Mouse (Mus musculus): ENCODE data around the gene Iffo2. TPM values are rescaled to one million over a fixed set of nuclear protein-coding genes. Genes with fewer than 3 reads are reported as not detected.

The Iffo2 gene
- total RNA-seq, 2 experiments from 2014 or later: 15.9 to 17.2 TPM

- intact Hi-C loops (cut with DNase I): no loop called here
- DNase-seq (ENCODE audit: low spot score in 2 of 2): no peak
Observed at GRCm38 (mm10) chr4:139627361-139627760, 97.0 kb downstream of the Iffo2 start.

- intact Hi-C loops (cut with DNase I): no loop called here
- no peak for DNase-seq (ENCODE audit: low spot score in 2 of 2)
Observed at GRCm38 (mm10) chr4:139630171-139630570, 99.8 kb downstream of the Iffo2 start.

GRCm38 (mm10) chr4:139631141-139631540, 100.8 kb downstream of the Iffo2 start:
- intact Hi-C loops (cut with DNase I): no loop called here
- no peak for DNase-seq (ENCODE audit: low spot score in 2 of 2)

GRCm38 (mm10) chr4:139631569-139632253, 101.4 kb downstream of the Iffo2 start:
- DNase-seq (ENCODE audit: low spot score in 2 of 2): no peak

GRCm38 (mm10) chr4:139632254-139632580, 101.9 kb downstream of the Iffo2 start:
- intact Hi-C loops (cut with DNase I): no loop called here
- DNase-seq (ENCODE audit: low spot score in 2 of 2): no peak

More at GRCm38 (mm10) chr4:139631569-139632253, 101.4 kb downstream of the Iffo2 start:
- intact Hi-C loops (cut with DNase I): no loop called here

GRCm38 (mm10) chr4:139636373-139636772, 106.0 kb downstream of the Iffo2 start:
- intact Hi-C loops (cut with DNase I): loop anchor here (2.0 kb wide), 1 partner anchor 166 kb away; no protein-coding TSS in a partner anchor
- peak; percentile 68 to 69 for DNase-seq (ENCODE audit: low spot score in 2 of 2)

GRCm38 (mm10) chr4:139637847-139638246, 107.5 kb downstream of the Iffo2 start:
- no peak for DNase-seq (ENCODE audit: low spot score in 2 of 2)
- intact Hi-C loops (cut with DNase I): loop anchor here (2.0 kb wide), 1 partner anchor 167 kb away; no protein-coding TSS in a partner anchor

- intact Hi-C loops (cut with DNase I): no loop called here
- DNase-seq (ENCODE audit: low spot score in 2 of 2): no peak
Observed at GRCm38 (mm10) chr4:139638356-139638755, 108.0 kb downstream of the Iffo2 start.

- intact Hi-C loops (cut with DNase I): no loop called here
Observed at GRCm38 (mm10) chr4:139639801-139640200, 109.5 kb downstream of the Iffo2 start.

GRCm38 (mm10) chr4:139640333-139640732, 110.0 kb downstream of the Iffo2 start:
- intact Hi-C loops (cut with DNase I): no loop called here
- DNase-seq (ENCODE audit: low spot score in 2 of 2): no peak

More at GRCm38 (mm10) chr4:139639801-139640200, 109.5 kb downstream of the Iffo2 start:
- no peak for DNase-seq (ENCODE audit: low spot score in 2 of 2)

GRCm38 (mm10) chr4:139640775-139641174, 110.4 kb downstream of the Iffo2 start:
- intact Hi-C loops (cut with DNase I): no loop called here
- peak in 1 of 2 experiments; percentile 28 for DNase-seq (ENCODE audit: low spot score in 2 of 2)

- no peak for DNase-seq (ENCODE audit: low spot score in 2 of 2)
- intact Hi-C loops (cut with DNase I): no loop called here
Observed at GRCm38 (mm10) chr4:139641829-139642425, 111.6 kb downstream of the Iffo2 start.

- DNase-seq (ENCODE audit: low spot score in 2 of 2): peak; percentile 74 to 78
- intact Hi-C loops (cut with DNase I): loop anchor here (1.0 to 2.0 kb wide), 2 partner anchors 26 to 215 kb away; no protein-coding TSS in a partner anchor
Observed at GRCm38 (mm10) chr4:139643972-139644371, 113.6 kb downstream of the Iffo2 start.

GRCm38 (mm10) chr4:139646916-139647315, 116.6 kb downstream of the Iffo2 start:
- intact Hi-C loops (cut with DNase I): no loop called here
- no peak for DNase-seq (ENCODE audit: low spot score in 2 of 2)

GRCm38 (mm10) chr4:139650086-139650743, 119.9 kb downstream of the Iffo2 start:
- intact Hi-C loops (cut with DNase I): no loop called here
- no peak for DNase-seq (ENCODE audit: low spot score in 2 of 2)

- no peak for DNase-seq (ENCODE audit: low spot score in 2 of 2)
- intact Hi-C loops (cut with DNase I): no loop called here
Observed at GRCm38 (mm10) chr4:139650907-139651306, 120.6 kb downstream of the Iffo2 start.

GRCm38 (mm10) chr4:139653238-139653637, 122.9 kb downstream of the Iffo2 start, which contains the start of gene Tas1r2:
TSS of gene Tas1r2 (plus strand) at chr4:139653538.
- DNase-seq (ENCODE audit: low spot score in 2 of 2): no peak
- intact Hi-C loops (cut with DNase I): no loop called here

- no peak for DNase-seq (ENCODE audit: low spot score in 2 of 2)
- intact Hi-C loops (cut with DNase I): no loop called here
Observed at GRCm38 (mm10) chr4:139661897-139662296, 131.5 kb downstream of the Iffo2 start.

- DNase-seq (ENCODE audit: low spot score in 2 of 2): no peak
- intact Hi-C loops (cut with DNase I): no loop called here
Observed at GRCm38 (mm10) chr4:139667632-139668031, 137.3 kb downstream of the Iffo2 start.

GRCm38 (mm10) chr4:139669847-139670246, 139.5 kb downstream of the Iffo2 start:
- peak; percentile 36 to 49 for DNase-seq (ENCODE audit: low spot score in 2 of 2)
- intact Hi-C loops (cut with DNase I): loop anchor here (1.0 kb wide), 1 partner anchor 26 kb away; no protein-coding TSS in a partner anchor

All from left cerebral cortex, postnatal 25 days (tissue).